Mouse (Mus musculus) embryonic fibroblast, embryonic 13.5 days (primary cell): Measurements from ENCODE around the gene Hist1h2br.

Experiments used
- CTCF ChIP-seq: IDR thresholded peaks from 2 replicates; pipeline ENCODE4 v1.5.1; 2011; ENCODE audit warnings: mild to moderate bottlenecking, control low read depth, low read length, moderate library complexity, borderline replicate concordance; ENCODE audit not compliant: insufficient read depth
- POLR2A ChIP-seq: IDR thresholded peaks from 2 replicates; pipeline ENCODE4 v1.6.1; 2011; ENCODE audit warnings: low read depth, mild to moderate bottlenecking, control low read depth, low read length, moderate library complexity

DNA sequence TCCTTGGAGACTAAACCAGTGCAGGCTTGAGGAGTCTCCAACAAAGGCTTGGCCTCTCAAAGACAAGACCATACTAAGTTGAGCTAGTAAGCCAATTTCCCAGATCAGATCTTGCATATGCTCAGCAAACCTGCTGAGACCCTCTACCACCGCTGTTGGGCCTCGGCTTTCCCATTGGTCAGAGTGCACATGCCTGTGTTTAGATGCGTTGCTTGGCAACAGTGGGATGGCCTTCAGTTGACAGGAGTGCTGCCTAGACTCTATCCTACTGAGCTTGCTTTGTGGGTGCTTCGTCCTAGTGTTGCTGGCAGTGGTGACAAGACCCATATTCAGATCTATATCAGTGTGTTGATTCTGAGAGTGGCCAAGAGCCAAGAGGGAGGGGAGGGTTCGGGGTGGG is 28.1 kb downstream of the Hist1h2br start:
- TF ChIP-seq CTCF = no peak
- no peak for TF ChIP-seq POLR2A
